Mouse (Mus musculus) frontal cortex, adult (tissue): Measurements from ENCODE around the gene Psme2b.
"Not testable (repeated sequence)": the region's sequence is repeated elsewhere in the genome, so short reads cannot be mapped to it uniquely, and the experiment has no call there.

Experiments used
- ATAC-seq: cut with Nextera tagmentation; 2 replicates; pipeline ENCODE4 v1.9.2; 2017; ENCODE audit warnings: mild to moderate bottlenecking, moderate library complexity, mixed read lengths; ENCODE audit not compliant: low TSS enrichment

Gene Psme2b

GRCm38 (mm10) chr11:48901567-48901930 lies 44.4 kb downstream of the Psme2b start:
- not testable (repeated sequence) for ATAC-seq

- ATAC-seq: not testable (repeated sequence)
These were observed 45.1 kb downstream of the Psme2b start for GRCm38 (mm10) chr11:48900654-48901566.

- ATAC-seq: no peak
These were observed 47.1 kb downstream of the Psme2b start for GRCm38 (mm10) chr11:48898812-48899431.
